Mouse (Mus musculus): Measurements from ENCODE around the gene Shroom3.

Shroom3 gene

DNA sequence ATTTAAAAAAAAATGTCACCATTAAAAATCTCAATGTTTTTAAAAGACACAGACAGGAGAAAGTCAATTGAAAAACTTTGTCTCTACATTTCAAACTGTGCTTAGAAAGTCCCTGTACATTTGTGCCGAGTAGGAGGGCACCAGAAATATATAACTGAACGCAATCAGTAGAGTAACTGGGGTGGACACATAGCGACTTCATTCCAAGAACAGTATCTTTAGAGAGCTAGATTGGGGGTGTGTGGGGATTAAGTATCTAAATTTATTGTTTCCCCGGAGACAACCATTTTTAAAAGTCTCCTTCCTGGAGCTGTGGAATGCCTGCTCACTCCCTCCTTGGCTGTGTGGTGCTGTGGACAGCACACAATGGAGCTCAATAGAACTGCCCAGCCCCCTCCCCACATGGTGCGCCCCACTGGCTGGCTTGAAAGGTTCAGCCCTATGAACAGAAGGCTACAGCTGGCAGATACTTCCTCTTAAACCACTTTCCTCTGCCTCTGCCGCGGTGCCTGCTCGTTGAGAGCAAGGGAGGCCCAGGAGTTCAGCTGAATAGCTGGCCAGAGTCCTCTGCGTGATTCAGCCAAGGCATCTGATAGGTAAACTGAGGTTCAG lies 127.8 kb downstream of the Shroom3 start:
- DNase-seq, result peak; percentile 23 to 58

DNA sequence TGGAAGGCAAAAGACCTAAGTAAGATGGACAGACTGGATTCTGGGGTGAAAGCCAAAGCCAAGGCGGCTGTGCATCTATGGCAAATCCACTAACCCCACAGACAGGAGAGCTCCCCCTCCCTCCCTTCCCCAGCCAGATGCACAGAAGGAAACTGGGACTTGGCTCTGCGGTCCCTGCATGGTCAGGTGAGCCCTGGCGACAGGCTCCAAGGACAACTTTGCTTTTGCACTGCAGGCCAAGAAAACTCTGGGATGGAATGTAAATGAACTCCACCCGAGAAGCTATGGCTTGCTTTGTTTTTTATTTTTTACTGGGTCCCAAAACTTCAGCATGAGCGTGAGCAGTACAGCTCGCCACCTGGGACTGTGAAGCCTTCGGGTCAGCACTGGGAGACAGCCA lies 128.5 kb downstream of the Shroom3 start:
- peak; percentile 50 to 72 for DNase-seq

DNA sequence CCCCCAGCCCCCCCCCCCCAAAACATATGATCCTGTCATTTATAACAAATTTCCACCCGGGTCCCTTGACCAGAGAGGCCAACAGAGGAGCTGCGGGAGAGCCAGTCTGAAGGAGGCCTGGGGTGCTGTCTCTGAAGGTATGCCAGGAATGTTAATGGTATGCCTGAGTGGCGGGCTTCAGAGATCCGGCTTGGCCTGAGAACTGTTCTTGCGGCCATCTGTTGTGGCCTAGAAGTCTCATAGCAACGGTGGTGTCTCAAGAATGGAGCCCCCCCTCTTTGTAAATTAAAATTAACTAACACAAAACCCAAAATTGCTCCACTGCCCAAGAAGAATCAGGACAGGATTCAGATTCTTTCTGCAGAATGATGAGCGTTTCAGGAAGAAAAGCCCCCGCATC lies 129.7 kb downstream of the Shroom3 start:
- peak; percentile 68 to 77 for DNase-seq

DNA sequence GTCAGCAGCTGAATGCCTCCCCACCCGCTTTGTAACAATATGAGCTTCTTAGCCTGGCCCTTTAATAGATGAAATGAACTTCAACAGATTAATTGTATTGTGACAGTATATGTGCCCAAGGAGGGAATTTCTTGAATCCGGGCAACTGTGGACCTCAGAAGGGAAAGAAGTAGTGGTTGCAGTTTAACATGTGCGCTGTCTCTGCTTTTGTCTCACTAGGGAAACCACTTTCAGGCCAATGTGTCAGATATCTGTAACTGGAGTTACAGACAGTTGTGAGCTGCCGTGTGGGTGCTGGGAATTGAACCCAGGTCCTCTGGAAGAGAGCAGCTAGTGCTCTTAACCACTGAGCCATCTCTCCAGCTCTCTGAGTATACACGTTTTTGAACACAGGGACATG lies 130.3 kb downstream of the Shroom3 start:
- DNase-seq, result no peak

DNA sequence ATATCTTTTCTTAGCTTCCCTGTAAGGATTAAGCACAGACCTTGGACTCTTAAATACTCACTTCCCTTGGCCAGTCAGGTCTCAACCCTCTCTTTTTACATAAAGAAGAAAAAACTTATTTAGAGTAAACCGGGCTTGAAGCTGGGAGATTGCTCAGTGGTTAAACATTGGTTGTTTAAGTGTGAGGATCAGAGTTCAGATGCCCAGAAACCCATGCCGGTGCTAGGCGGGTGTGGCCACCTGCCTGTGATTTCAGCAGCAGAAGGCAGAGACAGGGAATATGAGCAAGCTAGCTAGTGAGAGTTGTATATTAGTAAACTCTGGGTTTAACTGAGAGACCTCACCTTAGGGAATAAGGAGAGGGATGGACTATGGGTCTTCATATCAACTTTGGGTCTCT lies 131.4 kb downstream of the Shroom3 start:
- peak; percentile 43 to 65 for DNase-seq

DNA sequence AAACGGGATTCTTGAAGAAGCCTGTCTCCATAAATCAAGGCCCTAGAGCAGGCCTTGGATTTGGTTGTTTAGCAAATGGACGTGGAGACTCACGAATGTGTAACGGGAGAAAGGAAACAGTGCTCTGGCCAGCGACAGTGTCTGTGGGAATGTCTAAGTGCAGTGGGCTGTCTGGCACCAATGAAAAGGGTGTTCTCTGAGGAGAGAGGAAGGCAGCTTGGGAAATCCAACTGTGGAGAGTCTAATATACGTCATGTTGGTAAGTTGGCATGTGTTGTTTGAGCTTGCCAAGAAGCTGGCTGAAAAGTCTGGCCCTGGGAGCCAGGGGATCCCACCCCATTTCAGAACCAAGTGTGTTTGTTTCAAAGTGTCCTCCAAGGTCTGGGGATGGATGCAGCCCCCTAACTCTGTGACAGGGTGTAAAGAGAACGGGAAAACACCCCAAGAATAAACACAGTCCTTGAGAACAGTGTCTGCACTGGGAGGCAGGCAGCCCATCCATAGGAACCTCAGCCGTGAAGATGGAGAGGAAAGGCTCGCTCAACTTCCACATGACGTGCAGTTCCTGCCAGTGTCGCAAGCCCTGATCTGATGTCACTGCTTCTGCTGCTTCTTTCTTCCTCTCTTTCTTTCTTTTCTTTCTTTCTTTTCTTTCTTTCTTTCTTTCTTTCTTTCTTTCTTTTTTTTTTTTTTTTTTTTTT lies 134.0 kb downstream of the Shroom3 start:
- DNase-seq, result no peak

DNA sequence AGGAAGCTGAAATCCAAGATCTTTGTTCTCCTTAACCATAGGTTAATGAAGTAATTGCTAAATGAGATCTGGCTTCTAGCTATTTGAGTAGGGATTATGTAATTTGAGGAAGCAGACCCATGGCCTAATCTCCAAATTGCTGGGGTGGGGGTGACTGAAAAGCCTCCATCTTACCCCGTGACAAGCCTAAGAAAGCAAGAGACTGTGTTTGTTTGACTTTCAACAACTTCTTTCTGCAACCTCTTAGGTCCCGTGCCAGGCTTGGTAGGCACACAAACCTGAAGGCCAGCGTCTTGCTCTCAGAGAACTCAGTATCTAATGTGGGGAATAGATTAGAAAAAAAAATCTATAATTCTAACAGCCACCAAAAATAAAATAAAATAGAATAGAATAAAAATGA lies 138.1 kb downstream of the Shroom3 start:
- DNase-seq, result no peak

DNA sequence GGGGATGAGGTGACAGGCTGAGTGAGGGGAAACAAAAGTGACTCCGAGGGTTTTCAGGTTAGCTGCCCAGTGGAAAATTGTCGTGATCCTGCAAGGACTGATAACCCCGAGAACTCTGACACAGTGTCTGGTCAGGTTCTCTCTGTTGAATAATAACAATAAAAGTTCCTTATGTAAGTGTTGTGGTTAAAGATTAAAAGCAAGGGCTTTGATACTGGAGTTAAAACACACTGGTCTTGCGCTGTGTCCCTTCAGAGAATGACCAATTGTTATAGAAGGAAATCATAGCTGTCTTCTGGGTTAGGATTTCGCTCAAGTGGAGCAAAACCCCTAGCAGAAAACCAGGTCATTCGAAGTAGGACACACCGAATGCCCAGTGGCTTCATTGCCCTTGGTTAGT lies 140.3 kb downstream of the Shroom3 start:
- DNase-seq, result no peak

DNA sequence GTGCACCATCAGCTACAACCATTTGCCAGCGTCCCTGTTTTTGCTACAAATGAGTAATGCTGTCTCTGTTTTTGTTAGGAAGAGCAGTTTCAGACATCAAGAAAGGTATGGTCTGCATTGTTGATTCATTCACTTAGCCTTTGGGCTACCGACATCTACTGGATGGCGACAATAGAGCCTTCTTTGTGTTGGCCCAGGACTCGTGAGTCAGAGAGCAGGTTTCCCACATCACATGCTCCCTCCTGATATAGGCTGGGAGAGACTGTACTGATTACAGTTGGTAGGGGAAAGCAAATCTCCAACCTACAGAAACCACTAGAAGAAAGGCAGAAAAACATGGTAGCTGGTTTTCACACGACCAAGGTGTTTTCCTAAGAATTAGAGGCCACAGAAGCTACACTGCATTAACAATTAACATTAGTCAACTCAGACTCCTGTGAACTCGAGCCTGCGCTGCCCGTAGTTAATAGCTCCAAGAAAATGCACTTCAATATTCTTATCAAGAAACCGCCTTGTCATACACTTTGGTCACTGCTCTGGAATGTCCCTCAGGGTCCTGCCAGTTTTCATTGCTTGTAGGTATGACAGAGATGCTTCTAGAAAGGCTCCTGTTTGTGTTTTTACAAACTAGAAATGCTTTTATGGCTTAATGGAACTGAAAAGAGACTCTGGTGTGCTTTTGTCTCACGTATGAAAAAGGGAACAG lies 141.2 kb downstream of the Shroom3 start:
- no peak for DNase-seq

DNA sequence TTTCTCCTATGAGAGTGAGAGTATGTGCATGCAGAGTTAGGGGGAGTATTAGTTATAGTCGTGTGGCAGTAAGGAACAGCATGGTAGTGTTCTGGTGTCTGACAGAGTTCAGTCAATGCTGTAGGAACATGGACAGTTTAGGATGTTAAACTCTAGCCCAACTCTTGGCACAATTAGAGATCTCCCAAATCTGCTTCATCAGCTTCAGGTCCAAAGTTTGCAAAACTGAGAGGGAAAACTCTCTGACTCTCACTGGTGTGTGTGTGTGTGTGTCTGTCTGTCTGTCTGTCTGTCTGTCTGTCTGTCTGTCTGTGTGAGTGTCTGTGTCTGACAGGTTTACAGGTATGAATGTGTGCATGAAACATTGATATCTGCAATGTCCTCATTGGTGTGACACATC lies 147.2 kb downstream of the Shroom3 start:
- no peak for DNase-seq

DNA sequence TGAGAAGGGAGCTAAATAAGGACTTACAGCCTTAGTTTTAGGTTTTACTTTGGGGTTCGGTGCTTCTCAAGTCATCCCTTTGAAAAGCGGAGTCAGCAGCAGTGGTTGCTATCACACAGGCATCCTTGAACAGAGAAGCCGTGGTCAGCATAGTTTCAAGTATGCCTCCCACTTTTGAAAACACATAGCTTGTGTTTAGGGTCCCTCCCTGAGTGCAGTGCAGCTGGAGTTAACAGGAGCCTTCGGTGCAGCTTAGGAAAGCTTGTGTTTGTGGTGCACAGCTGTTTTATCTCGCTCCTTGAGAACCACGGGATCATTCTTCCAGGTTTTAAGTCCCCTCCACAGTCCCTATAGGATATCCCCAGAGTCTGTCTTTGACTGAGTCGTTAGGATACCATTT lies 151.3 kb downstream of the Shroom3 start:
- no peak for DNase-seq

DNA sequence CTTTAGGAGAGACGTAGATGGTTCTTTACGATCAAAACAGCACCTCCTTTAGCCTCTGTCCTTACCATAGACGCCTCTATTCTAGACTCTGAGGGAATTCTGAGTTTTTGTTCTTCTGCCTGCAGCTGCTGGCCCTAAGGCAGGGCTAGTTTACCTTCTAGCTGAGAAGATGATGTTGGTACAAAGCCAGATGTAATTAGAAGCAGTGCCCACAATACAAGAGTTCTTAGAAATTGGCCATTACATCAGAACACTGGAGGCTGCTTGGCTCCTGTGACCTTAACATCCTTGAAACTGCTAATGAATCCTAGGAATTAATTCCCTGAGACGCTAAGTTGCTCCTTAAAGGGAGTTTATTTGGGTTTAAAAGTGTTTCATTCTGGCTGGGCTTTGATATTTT lies 154.1 kb downstream of the Shroom3 start:
- DNase-seq, result no peak

DNA sequence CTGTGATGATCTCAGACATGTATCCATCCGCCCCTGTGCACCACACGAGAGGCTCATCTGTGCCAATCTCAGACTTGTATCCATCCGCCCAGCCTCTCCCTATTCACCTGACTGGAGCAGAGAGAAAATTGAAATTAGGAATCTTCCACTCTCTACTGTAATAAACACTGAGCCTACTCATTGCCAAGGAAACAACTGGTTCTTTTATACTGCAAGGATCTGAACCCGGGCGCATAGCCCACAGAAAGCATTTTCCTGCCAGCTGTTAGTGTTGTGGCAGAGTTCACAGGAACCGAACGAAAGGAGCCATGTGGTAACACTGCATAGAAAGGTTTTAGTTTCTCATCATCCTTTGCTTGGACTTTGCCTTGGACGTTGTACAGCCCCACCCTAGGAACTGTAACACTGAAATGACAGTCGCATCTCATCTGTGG lies 155.1 kb downstream of the Shroom3 start:
- no peak for DNase-seq

DNA sequence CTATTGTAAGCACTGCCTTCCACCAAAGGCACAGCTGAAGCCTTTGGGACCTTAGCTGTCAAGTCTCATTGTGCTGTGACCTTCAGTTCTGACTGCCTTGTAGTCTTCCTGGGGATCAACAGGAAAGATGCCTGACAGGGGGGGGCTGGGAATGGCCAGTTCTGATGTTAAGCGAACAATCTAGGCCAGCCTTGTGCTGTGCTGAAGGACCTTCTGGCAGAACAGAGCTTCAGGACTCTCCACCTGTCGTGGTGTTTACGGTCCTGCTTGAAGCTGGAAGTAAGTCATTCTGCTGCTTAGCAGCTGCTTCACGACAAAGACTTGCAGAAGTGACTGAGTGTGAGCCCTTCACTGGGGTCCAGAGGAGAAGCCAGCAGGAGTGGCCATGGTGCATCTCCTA lies 156.1 kb downstream of the Shroom3 start:
- no peak for DNase-seq

DNA sequence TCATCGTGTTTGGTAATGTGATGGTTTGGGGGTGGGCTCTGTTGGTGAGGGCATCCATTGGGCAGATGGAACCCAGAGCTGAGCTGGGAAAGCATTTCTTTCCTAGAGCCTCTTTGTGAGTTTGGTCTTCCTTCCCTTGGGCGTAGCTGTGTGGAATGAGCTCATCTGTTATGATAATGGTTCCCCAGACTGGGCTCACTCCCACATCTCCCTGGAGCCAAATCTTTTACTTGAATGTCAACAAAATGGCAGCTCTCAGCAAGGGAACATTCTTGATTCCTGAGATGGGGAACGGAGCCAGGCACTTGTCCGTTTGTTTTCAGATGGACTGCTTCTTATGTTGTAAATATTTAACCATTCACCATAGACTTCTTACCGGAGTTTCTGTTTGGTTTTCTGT lies 158.2 kb downstream of the Shroom3 start:
- peak; percentile 51 to 60 for DNase-seq

DNA sequence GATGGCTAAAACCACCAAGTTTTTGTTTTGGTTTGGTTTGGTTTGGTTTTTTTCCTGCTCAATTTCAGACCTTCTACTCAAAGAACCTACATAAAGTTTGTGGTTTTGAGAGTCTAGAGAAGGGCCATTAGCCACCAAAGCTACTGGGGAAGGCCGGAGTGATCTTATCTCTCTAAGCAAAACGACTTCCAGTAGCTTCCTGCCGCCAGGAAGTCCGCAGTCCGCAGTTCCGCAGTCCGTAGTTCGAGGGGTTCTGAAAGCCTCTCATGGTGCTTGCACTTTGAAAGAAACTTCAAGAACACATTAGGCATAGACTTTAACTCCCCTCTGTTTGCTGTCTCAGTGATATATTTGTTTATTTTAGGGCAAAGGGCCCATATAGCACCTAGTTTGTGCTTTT lies 159.2 kb downstream of the Shroom3 start:
- DNase-seq, result no peak

DNA sequence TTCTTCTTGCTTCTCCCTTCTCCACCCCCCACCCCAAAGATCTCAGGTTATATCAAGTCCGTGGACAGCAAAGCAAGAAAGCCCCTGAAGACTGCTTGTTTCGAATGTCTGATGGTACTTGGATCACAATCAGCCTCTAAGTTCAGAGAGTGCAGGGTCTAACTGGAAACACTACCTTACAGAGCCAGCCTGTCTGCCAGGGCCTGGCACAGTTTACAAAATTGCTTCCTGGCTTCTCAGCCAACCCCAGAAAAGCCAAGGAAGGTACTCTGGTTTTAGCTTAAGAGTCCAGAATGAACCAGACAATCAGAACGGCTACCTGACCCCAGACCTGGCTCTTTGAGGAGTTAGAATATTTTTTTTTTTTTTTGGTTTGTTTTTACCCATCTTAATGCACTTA lies 159.6 kb downstream of the Shroom3 start:
- DNase-seq, result peak in 1 of 2 experiments; percentile 56

DNA sequence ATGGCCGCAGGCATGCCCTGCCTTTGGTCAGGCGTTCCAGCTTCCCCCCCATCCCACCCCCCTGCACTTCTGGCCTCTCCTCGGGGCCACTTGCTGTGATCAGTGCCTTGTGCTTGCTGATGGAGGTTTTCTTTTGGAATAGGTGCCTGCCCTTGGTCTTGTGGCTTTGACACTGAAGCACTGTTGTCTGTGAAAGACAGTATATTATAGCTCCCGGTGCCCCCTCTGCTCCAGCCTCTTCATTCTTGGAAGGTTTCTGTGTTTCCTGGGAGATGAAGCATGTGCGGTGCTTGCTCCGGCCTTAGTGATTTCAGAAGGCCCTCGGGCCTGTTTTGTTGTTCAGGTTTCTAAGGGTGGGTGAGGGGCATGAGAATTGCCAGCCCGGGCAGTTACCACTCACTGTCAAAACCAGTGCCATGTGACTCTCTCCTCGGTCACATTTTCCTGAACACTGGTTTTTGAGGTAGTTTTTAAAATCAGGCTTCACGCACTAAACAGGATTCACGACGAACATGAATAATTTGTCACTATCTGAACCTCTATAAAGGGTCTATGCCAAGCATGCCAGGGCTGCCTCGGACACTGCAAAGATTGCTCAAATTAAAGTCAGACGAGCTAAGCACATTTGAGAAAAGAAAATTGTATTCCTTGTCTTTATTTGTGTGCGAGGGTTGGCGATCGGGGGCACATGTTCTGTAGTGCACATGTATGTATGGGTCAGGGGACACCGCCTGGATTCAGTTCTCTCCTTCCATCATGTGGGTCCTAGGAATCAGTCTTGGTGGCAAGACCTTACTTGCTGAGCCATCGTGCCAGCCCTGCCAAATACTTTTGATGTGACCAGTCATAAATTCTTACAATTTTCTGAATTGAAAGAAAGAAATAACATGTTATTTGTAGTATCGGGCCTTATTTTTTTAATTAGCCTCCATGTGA lies 160.9 kb downstream of the Shroom3 start:
- DNase-seq, result peak in 1 of 2 experiments; percentile 37

DNA sequence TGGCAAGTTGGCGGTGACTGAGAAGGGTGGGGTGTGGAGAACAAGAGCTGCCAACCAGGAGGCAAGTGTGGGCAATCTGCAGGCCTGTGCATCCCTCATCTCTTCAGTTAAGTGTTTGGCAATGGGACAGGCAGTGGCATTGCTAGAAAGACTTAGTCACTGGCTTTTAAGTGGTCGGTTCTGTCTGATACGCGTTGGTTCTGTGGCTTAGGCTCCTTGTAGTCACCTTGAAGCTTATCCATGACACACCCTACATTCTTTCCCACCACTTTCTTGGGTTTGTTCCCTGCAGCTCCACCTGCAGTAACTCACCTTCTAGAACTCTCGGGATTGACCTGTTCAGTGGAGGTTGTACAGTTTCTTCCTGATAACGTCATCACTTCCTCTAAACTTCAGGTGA lies 166.5 kb downstream of the Shroom3 start:
- DNase-seq, result no peak

DNA sequence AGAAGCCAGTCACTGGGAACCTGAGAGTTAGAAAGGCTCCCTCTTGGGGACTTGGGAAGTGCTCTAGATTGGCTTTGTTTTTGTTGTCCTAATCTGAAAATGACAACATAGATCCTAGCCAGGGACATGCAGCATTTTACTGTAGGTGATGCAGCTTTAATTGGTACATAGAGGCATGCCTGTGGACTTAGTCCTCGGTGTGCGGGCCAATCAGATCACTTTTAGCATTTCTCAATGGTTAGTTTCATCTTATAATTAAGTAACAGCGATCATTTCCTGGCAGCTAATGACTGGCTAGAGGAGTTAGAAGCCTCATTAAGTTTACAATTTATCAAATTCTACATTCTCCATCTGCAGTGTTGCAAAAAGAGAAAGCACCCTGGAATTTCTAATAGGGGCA lies 167.7 kb downstream of the Shroom3 start:
- DNase-seq, result no peak

DNA sequence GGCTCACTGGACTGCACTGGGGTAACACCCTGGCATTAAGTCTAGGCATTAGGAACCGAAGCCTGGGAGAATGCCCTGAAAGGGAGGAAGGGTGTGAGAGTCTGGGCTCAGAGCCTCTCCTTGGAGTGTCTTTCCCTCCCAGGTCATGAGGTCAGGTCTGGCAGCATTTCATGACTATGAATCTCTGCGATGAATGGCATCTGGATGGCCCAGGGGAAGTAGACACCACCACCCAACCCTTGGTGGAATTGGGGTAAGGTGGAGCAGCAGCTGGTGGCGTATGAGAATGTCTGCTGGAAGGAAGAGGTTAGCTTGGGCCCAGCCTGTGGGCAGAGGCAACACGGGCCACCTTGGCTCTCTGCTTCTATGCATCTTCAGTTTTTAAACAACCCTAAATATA lies 171.7 kb downstream of the Shroom3 start:
- peak in 1 of 2 experiments; percentile 38 for DNase-seq

DNA sequence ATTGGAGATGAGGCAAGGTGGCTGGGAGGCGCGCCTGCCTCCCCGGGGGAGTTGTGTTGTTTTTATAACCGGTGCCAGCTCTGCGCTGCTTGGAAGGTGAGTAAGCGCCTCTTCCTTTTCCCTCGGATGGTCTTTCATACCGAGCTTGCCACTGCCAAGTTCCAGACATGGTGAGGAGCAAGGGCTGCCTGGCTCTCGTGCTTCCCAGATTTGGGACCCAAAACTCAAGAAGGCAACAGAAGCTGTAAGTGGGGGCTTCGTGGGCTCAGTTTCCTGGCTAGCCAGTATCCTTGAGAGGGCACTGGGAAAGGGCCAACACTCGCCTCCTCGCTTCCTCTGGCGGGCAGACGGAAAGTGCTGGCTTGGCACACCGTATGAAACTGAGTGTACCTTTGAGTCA lies 173.1 kb downstream of the Shroom3 start:
- peak; percentile 42 to 78 for DNase-seq

DNA sequence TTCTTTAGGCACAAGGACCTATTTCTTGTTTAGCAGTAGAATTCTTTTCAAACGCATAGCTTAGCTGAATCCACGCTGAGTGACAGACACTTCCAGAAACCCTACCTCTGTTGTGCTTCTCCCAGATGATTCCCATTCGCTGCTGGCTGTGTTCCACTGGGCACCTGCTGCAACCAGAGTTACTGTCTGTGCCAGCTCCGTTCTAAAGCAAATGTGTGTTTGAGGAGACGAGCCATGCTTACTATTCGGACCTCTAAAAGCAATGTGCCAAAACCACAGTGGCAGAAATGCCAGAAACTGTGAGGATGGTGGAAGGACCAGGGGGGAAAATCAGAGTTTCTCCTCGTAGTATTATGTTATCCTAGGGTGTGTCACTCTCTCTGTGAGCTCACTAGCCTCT lies 173.9 kb downstream of the Shroom3 start:
- no peak for DNase-seq
